Mouse (Mus musculus) midbrain, embryonic 16.5 days (tissue): ENCODE results near the gene Lad1. TPM values are rescaled to one million over a fixed set of nuclear protein-coding genes. Genes with fewer than 3 reads are reported as not detected.

ENCODE experiments used
- ATAC-seq: fragments of 200-750 bp; cut with Nextera tagmentation; 2 replicates; pipeline ENCODE4 v1.8.0; 2017; ENCODE audit warnings: moderate TSS enrichment
- H3K27ac ChIP-seq: fragments of 300-500 bp; sonication (generic); 2 replicates; pipeline ENCODE4 v1.5.1; 2014; ENCODE audit warnings: mild to moderate bottlenecking, low read length, mixed read lengths
- H3K27me3 ChIP-seq: fragments of 300-500 bp; sonication (generic); 2 replicates; pipeline ENCODE4 v1.6.1; 2014; ENCODE audit warnings: low read depth, low read length, mixed read lengths; ENCODE audit not compliant: control insufficient read depth, insufficient read depth
- H3K36me3 ChIP-seq: fragments of 300-500 bp; sonication (generic); 2 replicates; pipeline ENCODE4 v1.6.1; 2014; ENCODE audit warnings: mild to moderate bottlenecking, low read length, moderate library complexity, mixed read lengths; ENCODE audit not compliant: control insufficient read depth, insufficient read depth
- H3K4me1 ChIP-seq: fragments of 300-500 bp; sonication (generic); 2 replicates; pipeline ENCODE4 v1.6.1; 2014; ENCODE audit warnings: mild to moderate bottlenecking, low read length, mixed read lengths; ENCODE audit not compliant: control insufficient read depth, insufficient read depth
- H3K4me2 ChIP-seq: fragments of 300-500 bp; sonication (generic); 2 replicates; pipeline ENCODE4 v1.6.1; 2014; ENCODE audit warnings: mild to moderate bottlenecking, low read length, mixed read lengths
- H3K4me3 ChIP-seq: fragments of 300-500 bp; sonication (generic); 2 replicates; pipeline ENCODE4 v1.5.1; 2014; ENCODE audit warnings: low read depth, mild to moderate bottlenecking, low read length, moderate library complexity, mixed read lengths
- H3K9ac ChIP-seq: fragments of 300-500 bp; sonication (generic); 2 replicates; pipeline ENCODE4 v1.6.1; 2014; ENCODE audit warnings: low read depth, low read length, mixed read lengths
- H3K9me3 ChIP-seq: fragments of 300-500 bp; sonication (generic); replicated peaks from 2 replicates; pipeline ENCODE4 v1.6.1; 2014; ENCODE audit warnings: mild to moderate bottlenecking, low read length, mixed read lengths; ENCODE audit not compliant: control insufficient read depth, poor library complexity, severe bottlenecking
- WGBS: fragments of 180-500 bp; shearing (Covaris S2); extraction: QIAGEN DNeasy Blood & Tissue Kit; methylation state at CpG from one replicate; pipeline ENCODE4 v1.1.7; 2014; 5-methylcytosine and 5-hydroxymethylcytosine counted together
- polyA plus RNA-seq: library from polyadenylated mRNA; unstranded; fragments of >200 nt; fragmentation: Nextera tagmentation; extraction: Ambion mirVana; gene quantifications from 2 replicates; pipeline ENCODE4 v1.2.1, GENCODE M21; 2015

Gene Lad1
- polyA plus RNA-seq, 1 experiment from 2014 or later: 0.95 TPM

DNA sequence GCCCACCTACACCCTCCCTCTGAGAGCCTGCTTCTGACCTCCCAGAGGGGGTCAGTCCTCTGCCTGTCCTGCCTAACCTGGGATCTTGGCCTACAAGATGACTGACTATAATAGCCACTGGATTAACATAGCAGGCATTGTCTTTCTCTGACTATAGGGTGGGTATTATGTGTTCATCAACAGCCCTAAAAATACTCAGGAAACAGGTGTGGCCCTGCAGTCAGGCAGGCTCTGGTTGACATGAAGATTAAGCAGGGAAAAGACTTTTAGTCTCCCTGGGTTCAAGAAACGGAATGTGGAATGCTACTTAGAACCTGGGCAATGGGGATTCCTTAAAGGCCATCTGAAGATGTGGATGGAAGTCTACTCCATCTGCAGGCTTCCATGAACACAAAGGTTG is 19.9 kb upstream of the Lad1 start:
- WGBS: 96% methylated on average over 1 of the region's 1 CpGs
- ATAC-seq: no peak
- Histone ChIP-seq H3K27me3 (no peaks in the 10 kb centered on the region), H3K4me1 (peaks cover 8% of the 10 kb centered on the region), H3K36me3 (no peaks in the 10 kb centered on the region), H3K4me2 (no peak overlapping the region), H3K9me3 (no peaks in the 10 kb centered on the region), H3K9ac (no peak overlapping the region), H3K4me3 (no peak overlapping the region), H3K27ac (no peak overlapping the region)

DNA sequence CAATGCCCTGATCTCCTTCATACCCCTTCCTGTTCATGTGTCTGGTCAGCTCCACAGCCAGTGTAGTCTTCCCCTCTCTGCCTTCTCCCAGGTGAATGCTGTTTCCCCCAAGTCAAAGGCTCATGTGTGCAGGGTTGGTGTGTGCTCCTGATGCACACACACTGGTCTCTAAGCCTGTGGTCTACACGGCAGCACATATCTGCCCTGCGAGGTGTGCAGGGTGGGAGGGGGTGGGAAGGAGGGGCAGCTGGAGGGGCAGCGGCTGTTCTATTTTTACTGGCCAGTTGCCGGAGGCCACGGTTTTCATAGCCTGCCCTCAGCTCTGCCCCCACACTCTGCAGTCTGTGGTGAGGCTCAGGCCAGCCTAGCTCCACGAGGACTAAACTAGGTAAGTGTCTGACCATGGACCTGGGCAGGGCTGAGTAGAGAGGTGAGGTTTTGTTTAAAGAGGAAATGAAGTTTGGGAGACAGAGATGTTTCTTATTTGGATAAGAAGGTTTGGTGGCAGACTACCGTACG is 19.2 kb upstream of the Lad1 start:
- no peak overlapping the region for H3K9ac ChIP-seq
- WGBS: 75% methylated on average over 8 of the region's 8 CpGs
- no peak for ATAC-seq

GRCm38 (mm10) chr1:135800192-135800950 is 18.0 kb upstream of the Lad1 start:
- Histone ChIP-seq H3K27ac (no peak overlapping the region), H3K9me3 (no peaks in the 10 kb centered on the region), H3K4me2 (no peak overlapping the region), H3K4me1 (no peaks in the 10 kb centered on the region), H3K36me3 (no peaks in the 10 kb centered on the region), H3K27me3 (no peaks in the 10 kb centered on the region), H3K9ac (no peak overlapping the region), H3K4me3 (no peak overlapping the region)
- ATAC-seq: no peak
- 52% methylated on average over 8 of the region's 8 CpGs for WGBS

More for the DNA sequence above, 19.2 kb upstream of the Lad1 start:
- Histone ChIP-seq H3K4me1 (peaks cover 1% of the 10 kb centered on the region; the same call in 1 of the 2 replicates), H3K27ac (no peak overlapping the region), H3K4me2 (no peak overlapping the region), H3K9me3 (no peaks in the 10 kb centered on the region), H3K27me3 (no peaks in the 10 kb centered on the region), H3K4me3 (no peak overlapping the region), H3K36me3 (no peaks in the 10 kb centered on the region)

DNA sequence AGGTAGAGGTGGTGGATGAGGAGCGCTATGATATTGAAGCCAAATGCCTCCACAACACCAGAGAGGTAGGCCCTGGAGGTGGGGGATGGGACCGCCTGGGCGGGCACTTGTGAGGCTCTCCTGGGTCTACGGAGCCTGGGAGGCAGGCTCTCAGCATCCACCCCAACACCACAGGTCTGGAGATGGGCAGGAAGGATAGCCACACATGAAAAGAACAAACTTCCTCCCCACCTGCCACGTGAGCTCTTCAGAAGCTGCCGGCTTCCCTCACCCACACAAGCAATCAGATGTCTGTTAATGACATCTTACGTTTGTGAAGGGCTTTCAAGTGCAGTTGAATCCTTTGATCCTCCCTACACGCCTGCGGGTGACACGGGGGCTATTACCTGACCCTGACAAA is 10.9 kb upstream of the Lad1 start:
- no peak overlapping the region for H3K4me2 ChIP-seq
- no peak overlapping the region for H3K27ac ChIP-seq
- WGBS: 58% methylated on average over 10 of the region's 10 CpGs
- no peaks in the 10 kb centered on the region for H3K36me3 ChIP-seq
- no peak overlapping the region for H3K9ac ChIP-seq
- no peak for ATAC-seq
- H3K4me3 ChIP-seq: no peak overlapping the region
- no peaks in the 10 kb centered on the region for H3K27me3 ChIP-seq
- H3K4me1 ChIP-seq: no peaks in the 10 kb centered on the region
- no peaks in the 10 kb centered on the region for H3K9me3 ChIP-seq

- 95% methylated on average over 2 of the region's 2 CpGs for WGBS
- Histone ChIP-seq H3K36me3 (no peaks in the 10 kb centered on the region), H3K27me3 (no peaks in the 10 kb centered on the region), H3K4me3 (no peak overlapping the region), H3K27ac (no peak overlapping the region), H3K4me2 (no peak overlapping the region), H3K9me3 (no peaks in the 10 kb centered on the region), H3K4me1 (no peaks in the 10 kb centered on the region), H3K9ac (no peak overlapping the region)
- no peak for ATAC-seq
Measured at GRCm38 (mm10) chr1:135810180-135810579, 8.2 kb upstream of the Lad1 start.

- Histone ChIP-seq H3K27ac (no peak overlapping the region), H3K9me3 (no peaks in the 10 kb centered on the region), H3K9ac (no peak overlapping the region), H3K4me1 (no peaks in the 10 kb centered on the region), H3K36me3 (no peaks in the 10 kb centered on the region), H3K4me2 (no peak overlapping the region), H3K27me3 (no peaks in the 10 kb centered on the region), H3K4me3 (no peak overlapping the region)
- 29% methylated on average over 7 of the region's 7 CpGs for WGBS
- ATAC-seq: peak; percentile 40; the same call in 1 of the 2 replicates
Measured at GRCm38 (mm10) chr1:135811016-135811646, 7.3 kb upstream of the Lad1 start.

DNA sequence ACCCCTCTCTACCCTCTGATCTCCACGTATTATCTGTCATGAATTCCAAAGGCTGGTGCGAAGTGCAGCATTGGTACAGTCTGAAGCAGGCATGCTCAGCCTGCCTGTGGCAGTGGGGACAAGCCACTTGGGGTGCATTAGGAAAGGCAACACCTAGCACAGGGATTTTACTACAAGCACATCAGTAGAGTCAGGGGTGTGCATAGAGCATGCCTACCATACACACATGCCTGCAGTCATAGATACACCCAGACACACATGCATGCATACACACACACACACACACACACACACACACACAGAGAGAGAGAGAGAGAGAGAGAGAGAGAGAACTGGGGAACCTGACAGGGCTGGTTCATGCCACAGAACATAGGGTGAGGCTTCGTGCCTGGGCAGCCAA is 6.2 kb upstream of the Lad1 start:
- H3K27ac ChIP-seq: no peak overlapping the region
- H3K9ac ChIP-seq: no peak overlapping the region
- WGBS: 63% methylated on average over 3 of the region's 3 CpGs
- H3K4me1 ChIP-seq: no peaks in the 10 kb centered on the region
- no peak overlapping the region for H3K4me3 ChIP-seq
- no peaks in the 10 kb centered on the region for H3K9me3 ChIP-seq
- no peak overlapping the region for H3K4me2 ChIP-seq
- peaks cover 5% of the 10 kb centered on the region for H3K27me3 ChIP-seq
- no peak for ATAC-seq
- H3K36me3 ChIP-seq: no peaks in the 10 kb centered on the region

DNA sequence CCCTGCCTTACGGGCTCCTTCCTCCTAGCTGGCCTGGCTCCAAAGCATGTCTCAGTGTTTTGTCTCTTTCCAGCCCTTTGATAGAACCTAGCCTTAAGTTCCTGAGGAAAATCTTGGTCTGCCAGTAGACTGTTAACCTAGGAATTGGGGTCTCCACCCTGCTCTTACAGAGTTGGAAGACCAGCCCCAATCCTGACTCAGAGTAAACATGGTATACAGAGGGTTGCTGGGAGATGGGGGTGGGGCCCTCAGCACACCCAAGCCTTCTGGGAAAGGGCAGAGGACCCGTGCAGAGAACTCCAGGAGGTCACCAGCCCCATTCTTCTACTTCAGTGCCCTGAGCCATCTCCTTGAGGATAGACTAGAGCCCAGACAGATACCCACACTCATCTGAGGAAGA is 5.8 kb upstream of the Lad1 start:
- peaks cover 9% of the 10 kb centered on the region for H3K27me3 ChIP-seq
- H3K4me3 ChIP-seq: no peak overlapping the region
- H3K27ac ChIP-seq: no peak overlapping the region
- WGBS: 57% methylated on average over 2 of the region's 2 CpGs
- ATAC-seq: no peak
- no peak overlapping the region for H3K4me2 ChIP-seq
- H3K4me1 ChIP-seq: no peaks in the 10 kb centered on the region
- no peaks in the 10 kb centered on the region for H3K36me3 ChIP-seq
- H3K9me3 ChIP-seq: no peaks in the 10 kb centered on the region
- no peak overlapping the region for H3K9ac ChIP-seq

DNA sequence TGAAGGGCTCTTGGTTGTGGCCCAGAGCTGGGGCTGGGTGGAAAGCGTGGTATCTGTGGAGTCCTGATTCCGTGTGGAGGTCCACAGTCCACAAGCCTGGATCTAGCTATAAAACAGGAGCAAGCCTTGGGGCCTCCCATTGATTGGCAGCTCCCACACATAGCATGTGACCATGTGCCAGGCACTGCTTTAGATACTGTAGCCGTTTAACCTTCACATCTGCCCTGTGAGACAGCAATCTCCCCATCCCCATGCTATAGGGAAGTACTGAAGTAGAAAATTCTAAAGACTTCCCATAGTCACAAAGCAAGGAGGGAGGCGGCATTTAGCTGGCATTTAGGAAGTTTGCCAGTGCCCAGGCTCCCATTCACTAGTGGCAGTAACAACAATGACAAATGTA is 5.3 kb upstream of the Lad1 start:
- no peak overlapping the region for H3K4me3 ChIP-seq
- no peaks in the 10 kb centered on the region for H3K9me3 ChIP-seq
- ATAC-seq: no peak
- no peaks in the 10 kb centered on the region for H3K36me3 ChIP-seq
- H3K9ac ChIP-seq: no peak overlapping the region
- H3K27ac ChIP-seq: no peak overlapping the region
- 67% methylated on average over 4 of the region's 4 CpGs for WGBS
- peaks cover under 1% of the 10 kb centered on the region; the same call in 1 of the 2 replicates for H3K4me1 ChIP-seq
- peaks cover 14% of the 10 kb centered on the region for H3K27me3 ChIP-seq
- no peak overlapping the region for H3K4me2 ChIP-seq
